Mouse (Mus musculus) neural tube, embryonic 14.5 days (tissue): ENCODE data around the gene Bcdin3d. TPM values are rescaled to one million over a fixed set of nuclear protein-coding genes. Genes with fewer than 3 reads are reported as not detected.

Experiments
- ATAC-seq: fragments of 200-750 bp; cut with Nextera tagmentation; 2 replicates; pipeline ENCODE4 v1.8.0; 2017; ENCODE audit warnings: low read depth, mild to moderate bottlenecking, moderate TSS enrichment, moderate library complexity
- H3K27ac ChIP-seq: fragments of 300-500 bp; sonication (generic); 2 replicates; pipeline ENCODE4 v1.5.1; 2014; ENCODE audit warnings: low read depth, mild to moderate bottlenecking, control low read depth, low read length, moderate library complexity, mixed read lengths
- H3K27me3 ChIP-seq: fragments of 300-500 bp; sonication (generic); 2 replicates; pipeline ENCODE4 v1.6.1; 2014; ENCODE audit warnings: low read length; ENCODE audit not compliant: control insufficient read depth, insufficient read depth
- H3K36me3 ChIP-seq: fragments of 300-500 bp; sonication (generic); 2 replicates; pipeline ENCODE4 v1.6.1; 2014; ENCODE audit warnings: low read length, mixed read lengths; ENCODE audit not compliant: control insufficient read depth, insufficient read depth
- H3K4me1 ChIP-seq: fragments of 300-500 bp; sonication (generic); 2 replicates; pipeline ENCODE4 v1.6.1; 2014; ENCODE audit warnings: low read length; ENCODE audit not compliant: control insufficient read depth, insufficient read depth
- H3K4me2 ChIP-seq: fragments of 300-500 bp; sonication (generic); 2 replicates; pipeline ENCODE4 v1.6.1; 2014; ENCODE audit warnings: mild to moderate bottlenecking, low read depth, low read length, control low read depth
- H3K4me3 ChIP-seq: fragments of 300-500 bp; sonication (generic); 2 replicates; pipeline ENCODE4 v1.5.1; 2014; ENCODE audit warnings: low read depth, low read length, control low read depth, mixed read lengths
- H3K9ac ChIP-seq: fragments of 300-500 bp; sonication (generic); replicated peaks from 2 replicates; pipeline ENCODE4 v1.6.1; 2014; ENCODE audit warnings: low read depth, mild to moderate bottlenecking, control low read depth, low read length, mixed read lengths
- H3K9me3 ChIP-seq: fragments of 300-500 bp; sonication (generic); 2 replicates; pipeline ENCODE4 v1.6.1; 2016; ENCODE audit warnings: low read length; ENCODE audit not compliant: control insufficient read depth
- WGBS: fragments of 180-500 bp; shearing (Covaris S2); extraction: QIAGEN DNeasy Blood & Tissue Kit; methylation state at CpG from one replicate; pipeline ENCODE4 v1.1.7; 2014; 5-methylcytosine and 5-hydroxymethylcytosine counted together
- polyA plus RNA-seq: library from polyadenylated mRNA; unstranded; fragments of >200 nt; fragmentation: Nextera tagmentation; extraction: Ambion mirVana; gene quantifications from 2 replicates; pipeline ENCODE4 v1.2.1, GENCODE M21; 2014

Gene Bcdin3d
- polyA plus RNA-seq, 1 experiment from 2014 or later = 19.7 TPM

DNA sequence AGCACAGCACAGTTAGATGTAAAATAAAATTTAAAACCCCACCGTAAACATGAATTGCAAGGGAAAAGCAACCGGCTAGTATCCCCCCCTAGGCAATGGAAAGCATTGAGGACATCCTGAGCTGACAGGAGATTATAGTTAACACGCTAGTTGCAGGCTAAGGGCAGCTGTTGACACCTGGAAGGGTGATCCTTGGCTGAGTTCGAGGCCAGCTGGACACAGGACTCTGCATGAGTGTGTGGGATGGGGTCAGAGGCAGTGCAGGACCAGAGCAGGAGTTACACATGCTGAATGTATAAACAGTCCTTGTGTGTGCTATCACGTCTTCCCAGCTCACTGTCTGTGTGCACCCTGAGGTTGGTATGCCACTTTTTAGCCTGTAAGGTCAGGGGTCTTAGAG lies 28.7 kb upstream of the Bcdin3d start:
- H3K4me1 ChIP-seq = peaks cover 11% of the 10 kb centered on the region; the same call in 1 of the 2 replicates
- H3K4me2 ChIP-seq = no peak overlapping the region
- no peak overlapping the region for H3K4me3 ChIP-seq
- H3K27me3 ChIP-seq = no peaks in the 10 kb centered on the region
- 77% methylated on average over 5 of the region's 5 CpGs for WGBS
- no peaks in the 10 kb centered on the region for H3K36me3 ChIP-seq
- H3K9ac ChIP-seq = no peak overlapping the region
- no peaks in the 10 kb centered on the region for H3K9me3 ChIP-seq
- no peak for ATAC-seq
- H3K27ac ChIP-seq = no peak overlapping the region

- Histone ChIP-seq H3K9ac (no peak overlapping the region), H3K27ac (peak overlapping the region; percentile 45), H3K27me3 (no peaks in the 10 kb centered on the region), H3K4me1 (peaks cover 16% of the 10 kb centered on the region; the same call in 1 of the 2 replicates), H3K9me3 (no peaks in the 10 kb centered on the region), H3K4me3 (no peak overlapping the region), H3K36me3 (no peaks in the 10 kb centered on the region), H3K4me2 (no peak overlapping the region)
- 34% methylated on average over 12 of the region's 12 CpGs for WGBS
- ATAC-seq = peak; percentile 22; the same call in 1 of the 2 replicates
These were observed 27.8 kb upstream of the Bcdin3d start for GRCm38 (mm10) chr15:99502311-99502831.

DNA sequence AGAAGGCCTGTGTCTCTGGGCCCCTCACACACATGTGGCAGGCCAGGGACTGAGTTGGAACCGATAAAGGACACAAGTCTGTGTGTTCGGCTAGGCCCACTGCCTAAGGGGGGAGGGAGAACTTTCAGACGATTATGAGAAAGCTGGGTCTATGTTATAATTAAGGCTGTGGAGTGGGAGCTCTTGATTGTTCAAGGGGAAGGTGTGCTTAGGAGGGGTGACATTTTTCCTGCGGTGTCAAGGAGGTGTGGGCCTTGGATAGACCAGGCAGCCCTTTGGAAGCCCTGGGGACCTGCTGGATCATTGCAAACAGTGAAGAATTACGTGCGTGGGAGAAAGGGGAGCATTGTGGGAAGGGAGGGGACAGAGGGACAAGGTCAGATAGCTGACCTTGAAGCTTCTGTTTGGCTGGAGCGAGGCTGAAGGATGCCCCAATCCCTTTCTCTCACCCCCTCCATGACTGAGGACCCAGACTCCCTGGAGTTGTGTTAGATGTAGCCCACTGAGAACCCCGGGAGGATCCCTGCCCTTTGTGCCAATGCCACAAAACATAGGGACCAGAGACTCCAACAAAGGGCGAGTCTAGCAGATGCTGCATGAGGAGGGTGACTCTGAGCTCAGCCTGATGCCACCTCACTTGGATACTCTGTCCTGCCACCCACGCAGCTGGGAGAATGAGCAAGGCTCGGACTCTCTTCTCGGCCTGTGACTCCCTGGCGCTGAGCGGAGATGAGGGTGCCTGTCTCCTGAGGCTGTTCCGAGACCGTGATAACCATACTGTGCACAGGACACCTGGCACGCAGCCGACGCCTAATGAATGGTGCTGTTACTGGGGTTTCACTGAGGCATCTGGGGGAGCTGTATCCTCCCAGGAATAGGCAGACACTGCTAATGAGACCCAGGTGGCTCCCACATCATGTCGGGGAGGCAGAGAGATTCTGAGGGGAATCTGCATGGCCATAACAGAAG lies 27.0 kb upstream of the Bcdin3d start:
- ATAC-seq = peak; percentile 11; the same call in 1 of the 2 replicates
- H3K4me2 ChIP-seq = no peak overlapping the region
- WGBS = 44% methylated on average over 20 of the region's 20 CpGs
- H3K27me3 ChIP-seq = no peaks in the 10 kb centered on the region
- peaks cover 17% of the 10 kb centered on the region; the same call in 1 of the 2 replicates for H3K4me1 ChIP-seq
- no peak overlapping the region for H3K9ac ChIP-seq
- no peaks in the 10 kb centered on the region for H3K36me3 ChIP-seq
- no peaks in the 10 kb centered on the region for H3K9me3 ChIP-seq
- H3K27ac ChIP-seq = peak overlapping the region; percentile 45; the same call in 1 of the 2 replicates
- no peak overlapping the region for H3K4me3 ChIP-seq

GRCm38 (mm10) chr15:99500320-99500719 lies 25.8 kb upstream of the Bcdin3d start:
- no peak for ATAC-seq
- Histone ChIP-seq H3K9ac (no peak overlapping the region), H3K4me2 (no peak overlapping the region), H3K27ac (no peak overlapping the region), H3K36me3 (no peaks in the 10 kb centered on the region), H3K9me3 (no peaks in the 10 kb centered on the region), H3K4me3 (no peak overlapping the region), H3K4me1 (peaks cover 17% of the 10 kb centered on the region; the same call in 1 of the 2 replicates), H3K27me3 (no peaks in the 10 kb centered on the region)
- WGBS = 54% methylated on average over 5 of the region's 5 CpGs

GRCm38 (mm10) chr15:99499726-99500125 lies 25.2 kb upstream of the Bcdin3d start:
- no peak overlapping the region for H3K27ac ChIP-seq
- ATAC-seq = no peak
- H3K9me3 ChIP-seq = no peaks in the 10 kb centered on the region
- H3K36me3 ChIP-seq = no peaks in the 10 kb centered on the region
- H3K4me1 ChIP-seq = peaks cover 17% of the 10 kb centered on the region; the same call in 1 of the 2 replicates
- no peak overlapping the region for H3K9ac ChIP-seq
- H3K4me3 ChIP-seq = no peak overlapping the region
- no peaks in the 10 kb centered on the region for H3K27me3 ChIP-seq
- WGBS = 54% methylated on average over 6 of the region's 6 CpGs
- H3K4me2 ChIP-seq = no peak overlapping the region

DNA sequence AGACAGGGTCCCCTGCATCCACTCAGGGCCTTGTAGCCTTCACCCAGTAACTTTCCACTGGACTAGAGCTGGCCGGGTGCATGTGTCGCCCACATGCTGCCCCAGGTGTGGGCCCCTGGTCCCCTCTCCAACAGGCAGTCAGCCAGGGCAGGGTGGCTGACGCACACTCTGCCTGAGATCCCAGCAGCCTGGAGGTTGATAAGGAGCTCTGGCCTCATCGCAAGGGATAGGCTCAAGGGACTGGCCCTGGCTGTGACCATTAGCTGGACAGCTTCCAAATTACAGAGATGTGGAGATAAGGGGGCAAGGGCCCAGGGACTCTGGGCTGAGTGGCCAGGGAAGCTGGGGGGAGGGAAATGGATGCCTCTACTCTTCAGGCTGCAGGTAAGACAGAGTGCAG lies 24.3 kb upstream of the Bcdin3d start:
- WGBS = 80% methylated on average over 4 of the region's 4 CpGs
- H3K27ac ChIP-seq = no peak overlapping the region
- H3K4me2 ChIP-seq = no peak overlapping the region
- no peak overlapping the region for H3K9ac ChIP-seq
- H3K4me3 ChIP-seq = no peak overlapping the region
- ATAC-seq = no peak
- no peaks in the 10 kb centered on the region for H3K9me3 ChIP-seq
- H3K27me3 ChIP-seq = no peaks in the 10 kb centered on the region
- H3K36me3 ChIP-seq = no peaks in the 10 kb centered on the region
- H3K4me1 ChIP-seq = peaks cover 17% of the 10 kb centered on the region; the same call in 1 of the 2 replicates

DNA sequence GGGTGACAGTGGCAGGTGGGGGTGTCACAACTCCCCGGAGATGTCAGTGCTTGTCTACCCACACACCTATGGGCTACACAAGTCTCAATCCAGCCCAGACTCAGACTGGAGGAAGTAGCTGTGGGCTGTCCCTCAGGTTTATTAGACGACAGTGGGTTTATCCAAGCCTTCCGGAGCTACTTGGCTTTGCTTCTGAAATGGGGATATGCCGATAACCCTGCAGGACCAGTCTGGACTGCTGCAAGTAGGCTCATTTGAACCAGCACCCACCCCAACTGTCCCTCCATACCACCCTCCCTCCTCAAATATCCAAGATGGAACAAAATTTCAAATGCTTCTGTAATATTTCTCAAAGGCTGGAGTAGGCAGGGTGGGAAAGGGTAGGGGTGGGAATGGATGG lies 23.8 kb upstream of the Bcdin3d start:
- 87% methylated on average over 4 of the region's 4 CpGs for WGBS
- ATAC-seq = no peak

GRCm38 (mm10) chr15:99497527-99498242 lies 23.2 kb upstream of the Bcdin3d start:
- 56% methylated on average over 12 of the region's 12 CpGs for WGBS
- Histone ChIP-seq H3K36me3 (no peaks in the 10 kb centered on the region), H3K27me3 (no peaks in the 10 kb centered on the region), H3K9me3 (no peaks in the 10 kb centered on the region), H3K9ac (no peak overlapping the region), H3K27ac (no peak overlapping the region), H3K4me2 (no peak overlapping the region), H3K4me3 (no peak overlapping the region), H3K4me1 (peaks cover 14% of the 10 kb centered on the region; the same call in 1 of the 2 replicates)
- ATAC-seq = 0 out of 2 replicates have a peak, but pooled peaks have one; percentile 7

More for the DNA sequence above, 23.8 kb upstream of the Bcdin3d start:
- Histone ChIP-seq H3K4me2 (no peak overlapping the region), H3K27ac (no peak overlapping the region), H3K9me3 (no peaks in the 10 kb centered on the region), H3K4me3 (no peak overlapping the region), H3K9ac (no peak overlapping the region), H3K27me3 (no peaks in the 10 kb centered on the region), H3K36me3 (no peaks in the 10 kb centered on the region), H3K4me1 (peaks cover 17% of the 10 kb centered on the region; the same call in 1 of the 2 replicates)
